Mouse (Mus musculus) regulatory T cell (primary cell): ENCODE measurements around the gene Sptan1.

Experiments used
- in situ Hi-C: fragments of 300-600 bp; cut with MboI, MseI; formaldehyde crosslinking; loops from one replicate; pipeline ENCODE4 v1.15.1; 2025; ENCODE audit warnings: high pct_unique_total_duplicates

Gene Sptan1

DNA sequence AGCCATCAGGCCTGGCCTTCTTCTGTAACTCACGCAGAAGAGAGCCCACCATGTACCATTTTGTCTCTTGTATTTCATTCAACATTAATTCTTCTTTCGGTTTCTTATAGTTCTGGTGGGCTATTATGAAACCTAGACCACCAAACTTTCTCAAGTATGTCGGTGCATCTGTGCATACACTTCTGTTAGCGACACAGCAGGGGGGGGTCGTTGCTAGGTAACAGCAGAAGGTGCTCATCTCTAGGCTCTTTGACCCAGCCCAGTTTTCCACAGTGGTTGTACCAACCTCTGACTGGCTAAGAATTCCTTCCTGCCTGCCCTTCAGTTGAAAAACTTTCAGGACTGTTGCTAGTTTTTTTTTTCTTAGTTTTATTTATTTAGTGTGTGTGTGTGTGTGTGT, 93.1 kb downstream of the Sptan1 start:
- in situ Hi-C loops, result no loop called here

DNA sequence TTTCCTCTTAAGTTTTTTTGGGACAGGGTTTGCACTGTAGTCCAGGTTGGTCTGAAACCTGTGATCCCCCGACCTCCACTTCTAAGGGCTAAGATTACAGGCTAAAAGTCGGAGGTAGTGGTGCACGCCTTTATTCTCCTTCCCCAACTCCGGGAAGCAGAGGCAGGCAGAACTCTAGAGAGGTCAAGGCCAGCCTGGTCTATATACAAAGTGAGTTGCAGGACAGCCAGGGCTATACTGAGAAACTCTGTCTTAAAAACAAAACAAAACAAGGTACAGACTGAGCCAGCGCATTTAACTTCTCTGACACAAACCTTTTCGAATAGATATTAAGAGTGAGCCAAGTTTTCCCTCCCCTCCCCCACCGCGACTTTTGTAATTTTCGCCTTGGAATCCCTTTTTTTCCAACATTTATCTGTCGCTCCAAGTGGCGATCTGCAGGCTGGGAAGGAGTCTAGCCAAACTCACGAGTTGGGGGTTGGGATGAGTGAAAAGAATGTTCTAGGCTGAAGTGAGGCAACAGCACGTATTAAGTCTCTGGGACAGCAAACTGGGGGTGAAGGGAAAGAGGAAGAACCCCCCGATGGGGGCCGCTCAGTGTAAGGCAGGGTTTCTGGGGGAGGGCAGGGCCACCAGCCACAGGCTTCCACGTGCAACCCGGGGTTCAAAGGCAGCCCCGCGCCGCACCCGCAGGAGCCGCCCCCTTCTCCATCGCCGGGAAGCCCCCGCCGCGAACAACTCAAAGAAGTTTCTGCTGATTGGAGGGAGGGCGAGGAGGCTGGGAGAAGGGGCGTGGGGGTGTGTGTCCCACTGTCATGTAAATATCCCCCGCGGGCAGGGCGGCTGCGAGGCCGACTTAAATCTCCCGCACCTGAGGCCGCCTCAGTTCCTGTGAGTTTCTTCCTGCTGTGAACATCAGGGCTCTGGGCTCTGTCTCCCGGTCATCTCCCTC, 96.1 kb downstream of the Sptan1 start:
- in situ Hi-C loops, result no loop called here

DNA sequence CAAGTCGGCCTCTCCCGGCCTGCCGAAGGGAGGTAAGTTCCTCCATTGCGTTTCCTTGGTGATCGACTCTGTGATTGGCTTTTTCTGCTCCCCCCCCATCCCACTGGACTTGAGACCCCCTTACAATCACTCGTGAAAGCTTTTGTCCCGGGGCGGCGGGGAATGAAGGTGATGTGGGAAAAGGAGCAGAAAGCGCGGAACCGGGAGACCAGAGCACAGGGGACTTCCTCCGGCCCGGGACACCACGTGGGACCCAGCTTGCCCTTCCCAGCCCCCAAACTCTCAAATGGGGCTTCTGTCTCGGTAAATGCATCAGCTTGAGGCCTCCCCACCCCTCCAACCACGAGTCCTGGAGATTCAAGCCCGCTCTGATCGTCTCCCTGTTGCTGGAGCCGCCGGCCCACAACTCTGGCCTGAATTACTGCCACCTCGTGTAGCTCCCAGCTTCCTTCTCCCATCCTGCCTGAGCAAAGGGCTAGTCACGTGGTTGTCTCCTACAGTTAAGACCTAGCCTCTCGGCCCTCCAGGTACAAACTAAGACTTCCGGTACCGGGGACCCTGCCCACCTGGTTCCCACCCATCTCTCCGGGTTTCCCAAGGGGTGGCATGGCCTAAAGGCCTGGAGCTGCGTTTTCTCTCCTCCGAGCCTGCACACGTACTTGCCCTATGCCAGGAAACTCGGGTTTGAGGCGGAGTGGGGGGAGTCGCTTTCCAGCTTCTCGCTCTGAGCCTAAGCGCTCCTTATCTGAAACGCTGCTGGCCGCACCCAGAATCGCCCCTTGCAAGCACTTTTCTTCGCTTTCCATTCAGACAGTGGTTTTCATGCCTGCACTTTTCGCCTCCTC, 97.1 kb downstream of the Sptan1 start:
- in situ Hi-C loops, result no loop called here

DNA sequence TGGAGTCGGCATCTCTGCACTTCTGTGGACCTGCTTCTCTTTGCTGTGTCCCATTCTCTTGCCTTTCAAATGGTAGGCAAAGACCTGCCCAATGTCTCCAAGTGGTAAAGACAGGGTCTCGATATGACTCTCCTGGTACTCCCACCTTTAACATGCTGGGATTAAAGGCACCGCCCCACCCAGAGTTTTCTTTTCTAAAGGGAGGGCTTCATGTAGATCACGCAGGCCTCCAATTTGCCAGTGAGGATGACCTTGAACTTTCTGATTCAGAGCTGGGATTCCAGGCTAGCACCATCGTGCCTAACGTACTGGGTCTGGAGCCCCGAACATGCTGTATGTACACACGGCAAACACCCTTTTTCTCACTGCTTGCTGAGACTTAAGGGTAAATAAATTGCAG, 97.9 kb downstream of the Sptan1 start:
- in situ Hi-C loops, result no loop called here

DNA sequence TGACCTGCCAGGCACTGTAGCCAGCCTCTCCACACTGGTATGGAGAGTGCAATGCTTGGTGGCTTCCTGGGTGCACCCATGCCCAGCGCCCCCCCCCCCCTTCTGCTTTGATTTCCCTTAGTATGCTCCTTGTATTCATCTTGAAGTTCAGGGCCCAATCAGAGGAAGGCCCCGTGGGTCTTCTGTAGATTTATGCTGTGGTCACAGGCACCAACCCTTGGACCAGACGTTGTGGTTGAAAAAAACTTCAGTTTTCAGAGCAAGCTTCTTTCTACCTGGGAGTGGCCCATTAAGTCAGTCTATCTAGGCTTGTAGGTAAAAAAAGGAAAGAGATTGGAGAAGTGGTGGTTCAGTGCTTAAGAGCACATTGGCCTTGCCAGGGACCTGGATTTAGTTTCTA, 98.4 kb downstream of the Sptan1 start:
- in situ Hi-C loops, result no loop called here

DNA sequence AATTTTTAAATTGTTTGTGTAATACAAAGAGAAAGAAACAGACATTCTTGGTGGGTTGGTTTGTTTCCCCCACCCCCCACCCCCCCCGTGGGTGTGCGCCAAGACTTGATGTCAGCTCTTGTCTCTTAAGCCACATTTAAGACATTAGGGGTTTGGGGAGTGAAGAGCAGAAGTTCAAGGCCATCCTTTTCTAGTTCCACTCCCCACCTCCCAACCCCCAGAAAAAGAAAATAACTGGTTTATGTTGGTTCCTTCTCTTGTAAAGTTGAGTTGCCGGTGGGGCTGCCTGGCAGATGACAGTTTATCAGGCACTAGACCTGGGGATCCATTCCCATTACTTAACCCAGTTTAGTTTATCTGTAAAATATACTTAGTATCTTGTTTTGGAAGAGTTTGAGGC, 98.9 kb downstream of the Sptan1 start:
- in situ Hi-C loops, result no loop called here

DNA sequence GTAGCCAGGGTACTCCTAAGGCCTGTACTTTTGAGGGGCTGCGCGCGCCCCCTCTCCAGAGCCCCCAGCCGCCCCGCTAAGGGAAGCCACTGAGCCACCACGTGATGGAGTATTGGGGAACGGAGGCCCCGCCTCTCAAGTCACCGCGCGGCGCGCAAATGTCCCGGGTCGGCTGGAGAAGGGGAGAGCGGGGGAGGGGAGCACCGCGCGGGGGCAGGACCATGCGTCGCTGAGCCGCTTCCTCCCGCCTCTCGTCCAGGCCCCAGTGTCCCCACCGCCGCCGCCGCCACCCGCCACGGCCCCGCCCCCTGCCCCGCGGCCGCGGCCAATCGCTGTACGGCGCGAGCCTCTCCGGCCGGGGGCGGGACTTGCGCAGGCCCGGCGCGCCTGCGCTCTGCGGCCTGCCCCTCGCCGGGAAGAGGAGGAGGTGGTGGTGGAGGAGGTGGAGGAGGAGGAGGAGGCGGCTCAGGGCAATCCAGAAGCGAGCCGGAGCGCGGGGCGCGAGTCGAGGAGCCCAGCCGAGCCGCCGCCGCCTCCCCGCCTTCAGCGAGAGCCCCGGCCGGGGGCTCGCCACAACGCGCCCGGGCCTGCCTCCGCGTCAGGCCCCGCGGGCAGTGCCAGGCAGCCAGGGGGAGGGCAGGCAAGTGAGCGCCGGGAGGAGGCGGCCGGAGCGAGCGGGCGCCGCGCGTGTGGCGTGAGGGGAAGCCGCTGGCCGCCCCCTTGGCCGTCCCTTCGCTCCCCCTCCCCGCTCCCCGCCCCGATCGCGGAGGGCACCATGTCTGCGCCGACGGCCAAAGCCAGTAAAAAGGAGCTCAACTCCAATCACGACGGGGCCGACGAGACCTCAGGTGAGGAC, 100.9 kb downstream of the Sptan1 start:
- in situ Hi-C loops, result no loop called here

DNA sequence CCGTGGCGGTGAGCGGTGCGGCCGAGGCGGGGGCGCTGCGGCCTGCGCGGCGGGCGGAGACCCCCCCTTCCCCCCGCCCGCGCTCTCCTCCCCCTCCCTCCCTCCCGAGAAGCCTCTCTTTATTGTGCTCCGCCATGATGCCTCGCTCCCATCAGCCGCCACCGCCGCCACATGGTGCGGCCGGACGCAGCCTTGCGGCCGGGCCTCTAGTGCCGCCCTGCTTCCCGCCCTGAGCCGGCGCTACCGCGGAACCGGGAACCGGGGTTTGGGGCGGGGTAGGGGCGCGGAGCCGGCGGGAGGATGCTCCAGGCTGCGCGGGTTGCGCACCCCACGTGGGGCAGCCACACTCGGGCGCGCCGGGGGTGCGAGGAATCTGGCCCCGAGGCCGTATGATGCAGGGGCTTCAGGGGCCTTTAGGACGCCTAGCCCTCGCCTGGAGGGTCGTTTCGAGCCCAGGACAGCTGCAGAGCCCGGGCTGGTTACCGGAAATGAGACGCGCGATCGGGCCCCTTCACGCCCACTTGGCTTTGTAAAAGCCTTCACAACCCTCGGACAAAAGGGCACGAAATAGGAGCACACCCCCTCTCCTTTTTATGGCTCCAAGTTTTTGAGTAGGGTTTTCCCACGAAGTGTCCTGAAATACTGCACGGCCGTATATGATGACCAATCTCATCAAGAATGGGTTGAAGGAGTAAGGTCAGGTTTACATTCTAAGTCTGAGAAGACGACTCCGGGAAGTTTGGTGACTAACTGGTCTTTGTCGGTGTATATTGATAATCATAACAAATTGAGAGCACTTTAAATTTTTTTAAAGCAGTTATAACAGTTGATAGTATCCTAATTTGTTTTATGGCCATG, 101.9 kb downstream of the Sptan1 start:
- in situ Hi-C loops, result no loop called here

DNA sequence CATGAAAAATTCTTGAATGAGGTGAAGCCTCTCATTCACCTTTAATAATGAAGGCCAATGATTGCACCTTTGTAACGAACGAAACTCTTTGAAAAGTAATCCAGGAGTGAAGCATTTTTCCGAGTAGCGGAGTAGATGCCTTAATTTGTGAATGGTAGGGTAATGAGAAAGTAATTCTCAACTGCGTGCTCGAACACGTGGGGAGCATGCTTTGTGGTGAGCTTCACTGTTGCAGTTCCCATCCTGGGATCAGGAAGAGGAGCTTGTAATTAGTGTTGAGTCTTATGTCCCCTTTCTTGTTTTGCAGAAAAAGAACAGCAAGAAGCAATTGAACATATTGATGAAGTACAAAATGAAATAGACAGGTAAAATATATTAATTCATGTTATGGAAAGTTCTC, 102.6 kb downstream of the Sptan1 start:
- in situ Hi-C loops, result no loop called here

DNA sequence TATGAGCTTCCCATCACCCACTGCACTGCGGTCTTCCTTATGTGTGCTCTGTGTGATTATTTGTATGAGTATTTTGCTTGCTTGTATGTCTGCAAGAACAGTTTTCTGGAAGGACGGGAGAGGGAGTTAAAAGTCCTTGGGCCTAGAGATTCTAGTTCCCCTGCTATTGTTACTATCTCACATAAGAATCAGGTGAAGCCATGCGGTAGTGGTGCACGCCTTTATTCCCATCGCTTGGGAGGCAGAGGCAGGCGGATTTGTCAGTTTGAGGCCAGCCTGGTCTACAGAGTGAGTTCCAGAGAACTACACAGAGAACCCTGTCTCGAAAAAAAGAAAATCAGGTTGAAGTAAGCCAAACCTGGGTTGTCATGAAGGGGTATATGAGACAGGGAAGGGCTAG, 107.5 kb downstream of the Sptan1 start:
- in situ Hi-C loops, result no loop called here

DNA sequence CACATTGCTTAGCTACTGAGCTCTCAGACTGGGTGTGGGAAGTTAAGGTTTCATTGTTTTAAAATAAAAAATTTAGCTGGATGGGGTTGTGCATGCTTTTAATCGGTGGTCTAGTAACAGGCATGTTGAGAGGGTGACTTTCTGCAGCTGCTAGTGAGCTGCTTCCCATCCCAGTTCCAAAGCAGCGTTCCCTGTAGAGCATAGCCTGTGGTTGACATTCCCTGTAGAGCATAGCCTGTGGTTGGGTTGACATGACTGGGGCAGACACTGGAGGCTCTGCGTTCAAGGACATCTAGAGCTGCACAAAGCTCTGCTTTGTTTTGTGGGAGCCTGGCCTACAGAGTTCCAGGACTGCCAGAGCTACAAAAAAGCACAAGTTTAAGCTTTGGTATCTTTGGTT, 107.9 kb downstream of the Sptan1 start:
- in situ Hi-C loops, result no loop called here

DNA sequence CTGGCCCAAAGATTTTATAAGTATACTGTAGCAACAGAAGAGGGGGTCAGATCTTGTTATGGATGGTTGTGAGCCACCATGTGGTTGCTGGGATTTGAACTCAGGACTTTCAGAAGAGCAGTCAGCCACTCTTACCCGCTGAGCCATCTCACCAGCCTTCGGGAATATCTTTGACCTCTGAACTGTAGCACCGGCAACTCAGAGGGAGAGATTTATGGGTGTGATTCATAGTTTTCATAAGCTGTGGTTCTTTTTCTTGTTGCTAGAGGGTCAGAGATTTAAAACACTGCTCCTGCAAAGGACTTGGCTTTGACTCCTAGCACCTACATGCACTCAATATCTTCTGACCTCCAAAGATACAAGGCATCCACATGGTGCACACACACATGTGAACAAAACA, 110.3 kb downstream of the Sptan1 start:
- in situ Hi-C loops, result loop anchor here (25.0 kb wide), 1 partner anchor 1387 kb away; the partner anchor contains the start of gene Ass1

DNA sequence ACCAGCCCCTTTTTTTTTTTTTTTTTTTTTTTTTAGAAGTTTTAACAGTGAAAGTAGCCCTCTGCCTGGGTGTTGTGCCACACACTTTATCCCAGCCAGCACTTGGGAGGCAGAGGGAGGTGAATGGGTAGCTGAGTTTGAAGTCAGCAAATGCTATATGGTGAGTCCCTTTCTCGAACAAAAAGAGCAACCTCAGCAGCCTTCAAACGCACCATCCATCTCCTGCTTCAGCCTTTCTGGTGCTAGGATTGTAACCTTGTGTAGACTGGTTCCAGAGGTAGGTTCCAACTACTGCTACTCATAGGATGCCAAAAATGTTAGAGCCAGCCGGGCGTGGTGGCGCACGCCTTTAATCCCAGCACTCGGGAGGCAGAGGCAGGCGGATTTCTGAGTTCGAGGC, 111.1 kb downstream of the Sptan1 start:
- in situ Hi-C loops, result loop anchor here (25.0 kb wide), 1 partner anchor 1386 kb away; the partner anchor contains the start of gene Ass1

DNA sequence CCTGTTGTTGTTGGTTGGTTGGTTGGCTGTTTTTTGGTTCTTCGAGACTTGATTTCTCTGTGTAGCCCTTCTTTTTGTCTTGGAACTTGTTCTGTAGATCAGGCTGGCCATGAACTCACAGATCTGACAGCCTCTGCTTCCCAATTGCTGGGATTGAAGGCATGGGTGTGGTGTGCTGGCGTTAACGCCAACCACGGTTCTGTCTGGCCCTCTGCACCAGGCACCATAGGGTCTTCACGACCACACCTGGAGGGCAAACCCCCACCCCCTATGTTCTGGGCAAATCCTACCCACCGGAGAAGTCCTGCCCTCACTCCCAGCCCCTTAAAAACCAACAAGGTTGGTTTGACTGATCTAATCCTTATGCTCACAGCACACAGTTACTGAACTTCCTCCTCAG, 111.6 kb downstream of the Sptan1 start:
- in situ Hi-C loops, result loop anchor here (25.0 kb wide), 1 partner anchor 1385 kb away; the partner anchor contains the start of gene Ass1

DNA sequence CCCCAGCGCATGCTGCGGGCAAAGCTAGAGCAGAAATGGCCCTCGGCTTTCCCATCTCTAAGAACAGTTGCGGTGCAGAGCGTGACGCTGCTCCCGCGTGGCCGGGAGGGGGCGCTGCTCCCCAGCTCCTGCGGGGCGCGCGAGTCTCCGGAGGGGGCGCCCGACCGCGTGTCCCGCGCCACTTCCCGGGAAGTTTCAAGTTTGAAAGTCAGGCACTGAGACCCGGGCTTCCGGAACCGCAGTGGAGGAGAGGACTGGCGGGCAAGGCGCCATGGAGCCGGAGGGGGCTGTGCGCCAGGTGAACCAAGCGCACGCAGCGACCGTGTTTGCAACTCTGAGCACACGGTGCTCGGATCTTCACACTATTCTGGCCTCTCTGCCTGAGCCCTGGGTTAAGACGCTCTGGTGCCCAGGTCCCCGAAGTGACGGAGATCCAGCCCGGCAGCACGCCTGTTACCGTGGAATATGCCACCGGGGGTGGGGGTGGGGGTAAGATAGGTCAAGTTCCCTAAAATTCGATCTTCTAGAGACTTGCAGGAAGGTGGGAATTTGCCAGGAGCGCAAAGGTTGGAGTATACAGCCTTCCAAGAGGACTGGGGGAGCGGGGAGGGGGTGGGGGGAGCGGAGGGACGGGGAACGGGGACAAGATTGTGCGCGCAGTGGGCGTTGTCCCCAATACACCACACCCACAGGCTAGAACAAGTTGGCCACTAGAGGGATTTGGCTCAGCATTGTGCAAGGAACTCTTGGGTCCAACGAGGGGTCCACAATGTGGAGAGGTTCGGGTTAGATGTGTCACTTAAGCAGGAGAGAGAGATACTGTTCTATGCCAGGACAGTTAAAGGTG, 112.4 kb downstream of the Sptan1 start, which contains the start of gene Pkn3:
Gene Pkn3 (plus strand): TSS at position 183 of the 847 bp plus-strand sequence.
- in situ Hi-C loops, result loop anchor here (25.0 kb wide), 1 partner anchor 1385 kb away; the partner anchor contains the start of gene Ass1

DNA sequence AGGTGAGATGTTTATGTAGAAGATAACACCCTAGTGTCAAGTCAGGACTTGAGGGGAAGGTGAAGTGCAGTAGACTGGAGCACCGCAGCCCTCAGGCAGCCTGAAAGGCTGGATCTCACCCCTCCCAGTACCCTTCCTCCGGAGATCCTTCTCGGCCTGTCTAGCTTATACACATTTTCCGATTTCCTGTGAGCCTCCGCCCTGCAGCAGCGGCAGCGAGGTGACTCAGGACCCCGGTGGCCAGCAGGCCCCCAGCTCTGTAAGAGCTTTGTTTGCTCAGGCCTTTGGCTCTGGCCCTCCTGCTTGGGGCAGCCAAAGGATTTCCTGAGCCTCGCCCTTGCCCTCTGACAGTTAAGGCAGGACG, 113.0 kb downstream of the Sptan1 start:
- in situ Hi-C loops, result loop anchor here (25.0 kb wide), 1 partner anchor 1384 kb away; the partner anchor contains the start of gene Ass1

DNA sequence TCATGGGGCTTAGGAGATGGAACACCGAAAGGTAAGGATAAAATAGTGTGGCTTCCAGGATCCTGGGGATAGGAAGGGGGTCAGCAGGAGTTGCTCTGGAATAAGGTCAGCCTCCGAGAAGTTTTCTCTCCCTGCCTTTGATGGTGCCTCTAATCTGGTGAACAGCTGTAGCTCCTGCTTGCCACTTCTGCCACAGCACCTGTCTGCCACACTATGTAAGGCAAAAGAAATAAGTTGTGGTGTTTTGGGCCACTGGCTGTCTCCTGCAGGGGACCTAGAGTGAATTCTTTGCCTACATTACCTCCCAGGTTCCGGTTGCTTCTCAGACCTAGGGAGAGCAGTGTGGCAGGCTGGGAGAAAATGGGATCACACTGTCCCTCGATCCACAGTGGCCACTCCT, 113.4 kb downstream of the Sptan1 start:
- in situ Hi-C loops, result loop anchor here (25.0 kb wide), 1 partner anchor 1384 kb away; the partner anchor contains the start of gene Ass1

DNA sequence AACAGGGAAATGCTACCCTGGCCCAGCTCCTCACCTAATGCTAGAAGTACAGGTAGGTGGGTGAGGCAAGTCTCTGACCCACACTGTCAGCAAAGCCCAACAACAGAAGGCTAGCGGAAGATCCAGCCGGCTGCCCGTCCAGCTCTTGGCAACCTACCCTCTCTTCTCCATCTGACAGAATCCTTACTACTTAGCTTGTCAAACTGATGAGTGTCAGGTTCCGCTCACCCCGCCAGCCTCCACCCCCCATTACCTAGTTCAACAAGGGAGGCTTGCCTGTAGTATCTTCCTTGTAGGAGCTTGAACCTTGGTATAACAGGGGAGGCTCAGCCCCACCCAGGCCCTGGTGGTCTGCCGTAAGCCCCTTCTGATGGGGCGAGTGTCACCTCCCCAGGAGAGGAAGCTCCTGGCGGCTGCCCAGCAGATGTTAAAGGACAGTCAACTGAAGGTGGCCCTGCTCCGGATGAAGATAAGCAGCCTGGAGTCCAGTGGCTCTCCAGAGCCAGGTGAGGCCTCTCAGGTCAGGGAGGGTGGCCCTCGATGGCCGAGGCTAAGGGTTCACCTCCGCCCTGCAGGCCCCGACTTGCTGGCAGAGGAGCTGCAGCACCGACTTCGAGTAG, 114.9 kb downstream of the Sptan1 start:
- in situ Hi-C loops, result loop anchor here (5.0 to 25.0 kb wide), 2 partner anchors 33 to 1382 kb away; partner anchors contain the start of genes Ass1 and Wdr34
